Mouse (Mus musculus) neutrophil, adult 5-6 weeks (primary cell): Measurements from ENCODE around the gene Pop5. TPM values are rescaled to one million over a fixed set of nuclear protein-coding genes. Genes with fewer than 3 reads are reported as not detected.

Source experiments
- ATAC-seq: fragments of 151-379, 151-347 bp; 2 replicates; pipeline ENCODE4 v1.8.0; 2017; ENCODE audit warnings: mild to moderate bottlenecking, moderate TSS enrichment; ENCODE audit not compliant: insufficient number of reproducible peaks, poor library complexity, low FRiP score, severe bottlenecking; ENCODE audit errors: extremely low read depth
- total RNA-seq: library from RNA; stranded (forward); fragments of 200-1000 nt; gene quantifications from 2 replicates; pipeline ENCODE4 v1.2.3, GENCODE M21; 2017

The Pop5 gene
- total RNA-seq, 1 experiment from 2014 or later: 22.7 TPM

- ATAC-seq: no peak
Measured at GRCm38 (mm10) chr5:115212451-115212850, 23.2 kb upstream of the Pop5 start.

GRCm38 (mm10) chr5:115212861-115213260, 22.8 kb upstream of the Pop5 start:
- ATAC-seq: no peak

GRCm38 (mm10) chr5:115214864-115215263, 20.8 kb upstream of the Pop5 start:
- no peak for ATAC-seq

GRCm38 (mm10) chr5:115215273-115216185, 20.1 kb upstream of the Pop5 start:
- ATAC-seq: no peak

- ATAC-seq: no peak
Measured at GRCm38 (mm10) chr5:115217998-115218397, 17.6 kb upstream of the Pop5 start.

- ATAC-seq: no peak
Measured at GRCm38 (mm10) chr5:115220931-115221640, 14.6 kb upstream of the Pop5 start.

GRCm38 (mm10) chr5:115222485-115222884, 13.2 kb upstream of the Pop5 start:
- ATAC-seq: no peak

- ATAC-seq: no peak
Measured at GRCm38 (mm10) chr5:115230830-115231551, 4.6 kb upstream of the Pop5 start.

- no peak for ATAC-seq
Measured at GRCm38 (mm10) chr5:115231552-115232120, 4.0 kb upstream of the Pop5 start.

GRCm38 (mm10) chr5:115232516-115232915, 3.1 kb upstream of the Pop5 start:
- ATAC-seq: no peak

- no peak for ATAC-seq
Measured at GRCm38 (mm10) chr5:115233031-115233780, 2.4 kb upstream of the Pop5 start.

GRCm38 (mm10) chr5:115234519-115234918, 1.1 kb upstream of the Pop5 start:
- ATAC-seq: no peak

GRCm38 (mm10) chr5:115235323-115235771, 289 bp upstream of the Pop5 start:
- ATAC-seq: no peak

- ATAC-seq: peak; percentile 79
Measured at GRCm38 (mm10) chr5:115237803-115238728, 2.4 kb downstream of the Pop5 start.

- no peak for ATAC-seq
Measured at GRCm38 (mm10) chr5:115238729-115239195, 3.1 kb downstream of the Pop5 start.

- no peak for ATAC-seq
Measured at GRCm38 (mm10) chr5:115240191-115240590, 4.6 kb downstream of the Pop5 start.

- ATAC-seq: no peak
Measured at GRCm38 (mm10) chr5:115255472-115255871, 19.8 kb downstream of the Pop5 start.
